7 mouse cellular contexts compared by ENCODE assay signal in genomic region chr9:41935373-41935971, GRCm38 (mm10).
A peak's percentile ranks its signal among the peaks of the same experiment; 100 is the strongest.
DNase-seq lines count a peak whose midpoint lies in the region; ATAC-seq and TF ChIP-seq lines count a peak whose summit lies in the region.

No protein-coding gene starts in this region.

- peak; percentile 35 to 42 for DNase-seq in frontal cortex, postnatal 25 days (ENCODE audit: low spot score in 2 of 2)
- peak; percentile 61 for DNase-seq in kidney, postnatal 10 days
- DNase-seq in right cerebral cortex, adult 18-20 months, result peak; percentile 75
- DNase-seq in urinary bladder, adult 2 months (ENCODE audit: low spot score), result no peak

- H3K27ac ChIP-seq in liver, embryonic 15.5 days (replicated peaks), result no peak overlapping the region

- H3K9ac ChIP-seq in liver, embryonic 15.5 days, result no peak overlapping the region

- H3K4me1 ChIP-seq in E14TG2a.4 (replicated peaks; ENCODE audit: low read depth, low read length), result peaks cover 55% of the 10 kb centered on the region
- no peaks in the 10 kb centered on the region for H3K4me1 ChIP-seq in liver, embryonic 15.5 days (replicated peaks)

- ATAC-seq in activated CD4-positive, CD25-positive, alpha-beta regulatory T cell, adult 4 months, result peak; percentile 79
- ATAC-seq in liver, embryonic 15.5 days (ENCODE audit: insufficient read depth), result no peak

- no peaks in the 10 kb centered on the region for H3K36me3 ChIP-seq in E14TG2a.4 (ENCODE audit: insufficient read depth, low read length)
- no peaks in the 10 kb centered on the region for H3K36me3 ChIP-seq in liver, embryonic 15.5 days (replicated peaks)

- peaks cover 21% of the 10 kb centered on the region for H3K27me3 ChIP-seq in E14TG2a.4 (ENCODE audit: insufficient read depth, low read length)
- H3K27me3 ChIP-seq in liver, embryonic 15.5 days, result peaks cover 15% of the 10 kb centered on the region; the same call in 1 of the 2 replicates

- H3K4me3 ChIP-seq in E14TG2a.4 (replicated peaks; ENCODE audit: low read length), result peak overlapping the region; percentile 71
- no peak overlapping the region for H3K4me3 ChIP-seq in liver, embryonic 15.5 days (replicated peaks)

- TF ChIP-seq CTCF in E14TG2a.4 (conservative IDR thresholded peaks at IDR 0.05; ENCODE audit: low read length), result no peak

- H3K4me2 ChIP-seq in liver, embryonic 15.5 days, result peak overlapping the region; percentile 39

- H3K9me3 ChIP-seq in E14TG2a.4 (ENCODE audit: low read length), result no peaks in the 10 kb centered on the region
- H3K9me3 ChIP-seq in liver, embryonic 15.5 days (replicated peaks), result no peaks in the 10 kb centered on the region

- 4% methylated on average over 21 of the region's 21 CpGs for WGBS in liver, embryonic 15.5 days (ENCODE audit: insufficient replicate concordance)
